Comparison of ENCODE assay signal across 8 mouse cellular contexts in genomic region chr8:122568109-122568504, GRCm38 (mm10). TPM values are rescaled to one million over a fixed set of nuclear protein-coding genes. Genes with fewer than 3 reads are reported as not detected.
DNase-seq lines count a peak whose midpoint lies in the region; ATAC-seq lines count a peak whose summit lies in the region.

No protein-coding gene starts in this region.

- no peaks in the 10 kb centered on the region for H3K27me3 ChIP-seq in liver, embryonic 13.5 days
- no peaks in the 10 kb centered on the region for H3K27me3 ChIP-seq in splenic B cell, adult 2 months (ENCODE audit: control insufficient read depth, insufficient read depth, low read length, poor library complexity, severe bottlenecking)

- H3K4me1 ChIP-seq in liver, embryonic 13.5 days (replicated peaks), result peaks cover 70% of the 10 kb centered on the region

- no peaks in the 10 kb centered on the region for H3K9me3 ChIP-seq in liver, embryonic 13.5 days (replicated peaks)

- H3K4me3 ChIP-seq in liver, embryonic 13.5 days (replicated peaks), result peak overlapping the region; percentile 96

- 0 out of 2 replicates have a peak, but pooled peaks have one; percentile 26 for ATAC-seq in cerebellum, adult (ENCODE audit: insufficient number of reproducible peaks, low FRiP score, low TSS enrichment)
- ATAC-seq in erythroid progenitor cell, adult 5-6 weeks (replicated peaks; ENCODE audit: low FRiP score, poor library complexity, severe bottlenecking), result peak; percentile 22
- ATAC-seq in liver, embryonic 13.5 days (ENCODE audit: low read depth), result peak; percentile 32

- WGBS in liver, embryonic 13.5 days (ENCODE audit: insufficient replicate concordance), result under 1% methylated on average over 34 of the region's 34 CpGs

- DNase-seq in cerebellum, adult 11-12 months, result no peak
- peak; percentile 45 for DNase-seq in 3T3-L1 (ENCODE audit: low read depth, low spot score)
- DNase-seq in liver, embryonic 13.5 days, result no peak
- DNase-seq in splenic B cell, adult 2 months (ENCODE audit: low read depth, low spot score), result peak; percentile 96
- no peak for DNase-seq in adrenal gland, adult 8-10 months
- DNase-seq in left cerebral cortex, postnatal 14 days (ENCODE audit: low spot score in 2 of 2), result no peak

- H3K4me2 ChIP-seq in liver, embryonic 13.5 days, result peak overlapping the region; percentile 94

- H3K9ac ChIP-seq in liver, embryonic 13.5 days, result peak overlapping the region; percentile 97

- peak overlapping the region; percentile 94 for H3K27ac ChIP-seq in liver, embryonic 13.5 days

- peaks cover 43% of the 10 kb centered on the region for H3K36me3 ChIP-seq in liver, embryonic 13.5 days
- peaks cover 7% of the 10 kb centered on the region; the same call in 1 of the 2 replicates for H3K36me3 ChIP-seq in splenic B cell, adult 2 months (ENCODE audit: control insufficient read depth, insufficient read depth, low read length, poor library complexity, severe bottlenecking)

- intact Hi-C loops in left cerebral cortex, postnatal 14 days (cut with DNase I), result no loop called here

RNA-seq across cellular contexts. Expression of gene Cdt1, which starts 0.3 kb away (rescaled TPM):
- 55.5 and 65.8 TPM in 2 replicates for total RNA-seq in erythroid progenitor cell, adult 5-6 weeks (2015; ENCODE audit: low replicate concordance)
- total RNA-seq in erythroid progenitor cell, adult 5-6 weeks (2017; ENCODE audit: low replicate concordance), result 33.0 and 77.8 TPM in 2 replicates
- polyA plus RNA-seq in liver, embryonic 13.5 days (2015; fragmentation: Nextera tagmentation; extraction: Ambion mirVana), result 60.6 and 64.3 TPM in 2 replicates
- 1 to 10 TPM; 4.8 to 9.9 (median 8.2) TPM for total RNA-seq in adrenal gland, adult 8-10 months (2022)
- total RNA-seq in left cerebral cortex, postnatal 14 days (2021), result 1 to 10 TPM; 2.2 to 3.5 TPM

RNA-seq across cellular contexts. Expression of gene Aprt, which starts 8.6 kb away (rescaled TPM):
- total RNA-seq in erythroid progenitor cell, adult 5-6 weeks (2015; ENCODE audit: low replicate concordance), result 39.4 and 53.7 TPM in 2 replicates
- total RNA-seq in erythroid progenitor cell, adult 5-6 weeks (2017; ENCODE audit: low replicate concordance), result 12.3 and 15.5 TPM in 2 replicates
- polyA plus RNA-seq in liver, embryonic 13.5 days (2015; fragmentation: Nextera tagmentation; extraction: Ambion mirVana), result 198 and 218 TPM in 2 replicates
- 100 to 1,000 TPM in 3 of 4 experiments, 10 to 100 TPM in 1; 83.4 to 110 (median 106) TPM for total RNA-seq in adrenal gland, adult 8-10 months (2022)
- 10 to 100 TPM; 73.7 to 81.1 TPM for total RNA-seq in left cerebral cortex, postnatal 14 days (2021)

RNA-seq across cellular contexts. Expression of gene Piezo1, which starts 17.0 kb away (rescaled TPM):
- 32.1 and 43.2 TPM in 2 replicates for total RNA-seq in erythroid progenitor cell, adult 5-6 weeks (2015; ENCODE audit: low replicate concordance)
- 31.8 and 52.9 TPM in 2 replicates for total RNA-seq in erythroid progenitor cell, adult 5-6 weeks (2017; ENCODE audit: low replicate concordance)
- 13.9 and 14.2 TPM in 2 replicates for polyA plus RNA-seq in liver, embryonic 13.5 days (2015; fragmentation: Nextera tagmentation; extraction: Ambion mirVana)
- 10 to 100 TPM; 13.8 to 25.2 (median 18.5) TPM for total RNA-seq in adrenal gland, adult 8-10 months (2022)
- total RNA-seq in left cerebral cortex, postnatal 14 days (2021), result 10 to 100 TPM; 10.1 to 12.2 TPM

RNA-seq across cellular contexts. Expression of gene Galns, which starts 43.2 kb away (rescaled TPM):
- total RNA-seq in erythroid progenitor cell, adult 5-6 weeks (2015; ENCODE audit: low replicate concordance), result 4.6 and 24.5 TPM in 2 replicates
- total RNA-seq in erythroid progenitor cell, adult 5-6 weeks (2017; ENCODE audit: low replicate concordance), result 4.2 and 5.0 TPM in 2 replicates
- 4.0 and 4.4 TPM in 2 replicates for polyA plus RNA-seq in liver, embryonic 13.5 days (2015; fragmentation: Nextera tagmentation; extraction: Ambion mirVana)
- total RNA-seq in adrenal gland, adult 8-10 months (2022), result 10 to 100 TPM in 2 of 4 experiments, 1 to 10 TPM in 2; 6.4 to 11.6 (median 9.1) TPM
- total RNA-seq in left cerebral cortex, postnatal 14 days (2021), result 10 to 100 TPM in 1 of 2 experiments, 1 to 10 TPM in 1; 9.7 to 10.3 TPM

RNA-seq across cellular contexts. Expression of gene Trappc2l, which starts 43.3 kb away (rescaled TPM):
- 18.0 and 43.2 TPM in 2 replicates for total RNA-seq in erythroid progenitor cell, adult 5-6 weeks (2015; ENCODE audit: low replicate concordance)
- 1.8 and 5.9 TPM in 2 replicates for total RNA-seq in erythroid progenitor cell, adult 5-6 weeks (2017; ENCODE audit: low replicate concordance)
- polyA plus RNA-seq in liver, embryonic 13.5 days (2015; fragmentation: Nextera tagmentation; extraction: Ambion mirVana), result 23.2 and 26.7 TPM in 2 replicates
- total RNA-seq in adrenal gland, adult 8-10 months (2022), result 10 to 100 TPM; 61.7 to 64.9 (median 62.9) TPM
- 10 to 100 TPM; 84.2 to 85.9 TPM for total RNA-seq in left cerebral cortex, postnatal 14 days (2021)

Comparison
In these comparisons a context has a peak if more than half of its experiments do, and no peak if none do; other contexts are left out.
1. DNase-seq: peak in 3T3-L1 (single experiment) and splenic B cell, adult 2 months (single experiment); none in cerebellum, adult 11-12 months (single experiment), liver, embryonic 13.5 days (single experiment), adrenal gland, adult 8-10 months (single experiment) and left cerebral cortex, postnatal 14 days (0 of 2).
2. Peak in every context shown above with its lines, with median percentiles within 50 percentile points of each other: ATAC-seq.